Mouse (Mus musculus) left cerebral cortex, adult 6 months (tissue): Measurements from ENCODE around the gene Catsperg1. TPM values are rescaled to one million over a fixed set of nuclear protein-coding genes. Genes with fewer than 3 reads are reported as not detected.

Experiments used
- long read RNA-seq, 2 experiments: library from polyadenylated mRNA; unstranded; transcript quantifications; one replicate each; pipeline ENCODE4 v2.0.0; 2019 to 2020
- polyA plus RNA-seq: library from polyadenylated mRNA; unstranded; fragments of <200 nt; fragmentation: Nextera tagmentation; gene quantifications from 2 replicates; pipeline ENCODE4 v1.2.3, GENCODE M21; 2021

The Catsperg1 gene
- polyA plus RNA-seq = not detected in 2 replicates
- long read RNA-seq, experiment 1, partial matches to known transcripts = 0 of 1 reads
- long read RNA-seq, experiment 1, other reads (novel, unspliced or antisense) = 1 of 1 reads
- long read RNA-seq, experiment 2 = 0 reads

GRCm38 (mm10) chr7:29213675-29214082, at the start of gene Catsperg1:
Catsperg1 (minus strand) TSS chr7:29214035.

GRCm38 (mm10) chr7:29248261-29248841, 34.5 kb upstream of the Catsperg1 start, which contains the start of gene 2200002D01Rik:
2200002D01Rik (minus strand) TSS chr7:29248466.

GRCm38 (mm10) chr7:29238019-29238967, 24.5 kb upstream of the Catsperg1 start, which contains the start of gene Yif1b:
Yif1b (plus strand) TSS chr7:29238329.

GRCm38 (mm10) chr7:29232247-29233013, 18.6 kb upstream of the Catsperg1 start, which contains the start of gene Kcnk6:
Kcnk6 (minus strand) TSS chr7:29232515.

GRCm38 (mm10) chr7:29180077-29180853, 33.6 kb downstream of the Catsperg1 start, which contains the start of gene Psmd8:
Psmd8 (minus strand) TSS chr7:29180701.

GRCm38 (mm10) chr7:29170066-29170754, 43.6 kb downstream of the Catsperg1 start, which contains the start of the genes Ggn and Spred3:
Ggn (plus strand) TSS chr7:29170210.
Spred3 (minus strand) TSS chr7:29170411.

GRCm38 (mm10) chr7:29155838-29156782, 57.7 kb downstream of the Catsperg1 start, which contains the start of gene Fam98c:
Fam98c (minus strand) TSS chr7:29156234.

GRCm38 (mm10) chr7:29134693-29135386, 79.0 kb downstream of the Catsperg1 start, which contains the start of gene Rasgrp4:
Rasgrp4 (plus strand) TSS chr7:29134851.

Other genes starting within 250 kb of the Catsperg1 start
- gene Eif3k, start 232.2 kb downstream of the Catsperg1 start, polyA plus RNA-seq = 507 and 624 TPM in 2 replicates
- gene Map4k1, start 232.0 kb downstream of the Catsperg1 start, polyA plus RNA-seq = 0.71 and 0.85 TPM in 2 replicates
- gene Ryr1, start 88.9 kb downstream of the Catsperg1 start, polyA plus RNA-seq = 1.7 and 2.2 TPM in 2 replicates
- gene Rasgrp4, start 79.2 kb downstream of the Catsperg1 start, polyA plus RNA-seq = 0.13 and 0.20 TPM in 2 replicates
- gene Fam98c, start 57.8 kb downstream of the Catsperg1 start, polyA plus RNA-seq = 77.8 and 81.1 TPM in 2 replicates
- gene Ggn, start 43.8 kb downstream of the Catsperg1 start, polyA plus RNA-seq = 0.12 and 0.33 TPM in 2 replicates
- 1.7 and 5.1 TPM in 2 replicates for gene Spred3, start 43.6 kb downstream of the Catsperg1 start, polyA plus RNA-seq
- gene Psmd8, start 33.3 kb downstream of the Catsperg1 start, polyA plus RNA-seq = 246 and 266 TPM in 2 replicates
- gene Kcnk6, start 18.5 kb upstream of the Catsperg1 start, polyA plus RNA-seq = 0.69 and 1.1 TPM in 2 replicates
- gene Yif1b, start 24.3 kb upstream of the Catsperg1 start, polyA plus RNA-seq = 129 and 148 TPM in 2 replicates
- gene 2200002D01Rik, start 34.4 kb upstream of the Catsperg1 start, polyA plus RNA-seq = 0.55 and 0.75 TPM in 2 replicates
- 34.2 and 38.9 TPM in 2 replicates for gene Spint2, start 67.9 kb upstream of the Catsperg1 start, polyA plus RNA-seq
- 16.2 and 21.0 TPM in 2 replicates for gene Ppp1r14a, start 75.3 kb upstream of the Catsperg1 start, polyA plus RNA-seq
- 42.2 and 43.5 TPM in 2 replicates for gene Dpf1, start 89.9 kb upstream of the Catsperg1 start, polyA plus RNA-seq